Mouse (Mus musculus): ENCODE results near the gene Gcgr. TPM values are rescaled to one million over a fixed set of nuclear protein-coding genes. Genes with fewer than 3 reads are reported as not detected.

The Gcgr gene
- total and polyA plus RNA-seq, 3 experiments, result 0.68 to 2.1 (median 0.73) TPM

DNA sequence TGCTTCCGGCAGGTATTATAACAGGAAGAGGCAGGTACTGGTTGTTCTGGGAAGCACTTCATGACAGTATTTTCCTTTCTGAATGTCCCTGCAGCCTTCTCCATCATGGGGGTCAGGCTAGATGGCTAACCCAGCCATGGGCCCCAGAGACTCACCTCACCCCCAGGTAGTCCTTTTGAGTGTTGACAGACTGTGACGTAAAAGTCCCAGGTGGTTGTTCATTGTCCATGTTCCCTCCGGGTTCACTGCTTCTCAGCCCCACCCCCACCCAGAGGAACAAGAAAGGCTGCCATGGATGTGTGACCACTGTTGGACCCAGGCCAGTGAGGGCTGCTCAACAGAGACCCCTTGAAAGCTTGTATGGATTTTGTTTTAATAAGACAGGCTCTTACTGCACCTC is 37.1 kb upstream of the Gcgr start:
- H3K79me2 ChIP-seq (replicated peaks; ENCODE audit: control insufficient read depth, insufficient read depth, low read length), result no peaks in the 10 kb centered on the region
- no peaks in the 10 kb centered on the region for H3K36me3 ChIP-seq (ENCODE audit: control insufficient read depth, insufficient read depth, low read length)
- DNase-seq, result no peak
- H3K9ac ChIP-seq (ENCODE audit: low read depth, low read length), result no peak overlapping the region
- H3K27me3 ChIP-seq (ENCODE audit: control insufficient read depth, insufficient read depth, low read length), result no peaks in the 10 kb centered on the region
- H3K4me1 ChIP-seq (ENCODE audit: control insufficient read depth, insufficient read depth, low read length), result peaks cover 14% of the 10 kb centered on the region
- TF ChIP-seq POLR2A (IDR thresholded peaks at IDR 0.05; ENCODE audit: insufficient read depth, low read depth, low read length) (no peak), CTCF (IDR thresholded peaks at IDR 0.05) (no peak), EP300 (IDR thresholded peaks at IDR 0.05; ENCODE audit: insufficient read depth, low read depth, low read length) (no peak)
- intact Hi-C loops (cut with DNase I), result loop anchor here (5.0 kb wide), 1 partner anchor 284 kb away; no protein-coding TSS in a partner anchor
- no peak overlapping the region for H3K4me3 ChIP-seq
- no peak overlapping the region for H3K27ac ChIP-seq
- 68% methylated on average over 3 of the region's 3 CpGs for WGBS

DNA sequence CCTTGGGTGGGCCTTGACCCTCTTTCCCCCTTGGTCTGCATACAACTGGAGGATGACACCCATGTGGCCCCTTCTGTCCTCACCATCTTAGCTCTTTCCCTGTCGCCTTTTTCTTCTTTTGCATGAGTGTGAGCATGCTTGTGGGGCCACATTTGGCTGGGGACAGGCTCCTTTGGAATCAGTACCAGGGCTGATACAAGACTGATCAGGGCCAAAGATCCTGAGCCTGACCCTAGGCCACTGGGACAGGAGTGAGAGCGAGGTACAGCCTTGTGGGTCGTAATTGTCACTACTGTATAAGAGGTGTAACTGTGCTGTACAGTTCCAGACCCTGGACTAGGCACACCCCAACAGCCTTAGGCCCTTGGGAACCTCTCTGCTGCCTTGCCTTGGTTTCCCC is 36.6 kb upstream of the Gcgr start:
- 88% methylated on average over 3 of the region's 3 CpGs for WGBS
- intact Hi-C loops (cut with DNase I), result loop anchor here (5.0 kb wide), 1 partner anchor 283 kb away; no protein-coding TSS in a partner anchor
- no peaks in the 10 kb centered on the region for H3K36me3 ChIP-seq (ENCODE audit: control insufficient read depth, insufficient read depth, low read length)

GRCm38 (mm10) chr11:120497436-120497835 is 33.1 kb upstream of the Gcgr start:
- 96% methylated on average over 3 of the region's 3 CpGs for WGBS
- TF ChIP-seq EP300 (IDR thresholded peaks at IDR 0.05; ENCODE audit: insufficient read depth, low read depth, low read length), result no peak
- TF ChIP-seq CTCF (IDR thresholded peaks at IDR 0.05), result no peak
- no peak for TF ChIP-seq POLR2A (IDR thresholded peaks at IDR 0.05; ENCODE audit: insufficient read depth, low read depth, low read length)
- intact Hi-C loops (cut with DNase I), result no loop called here
- no peak overlapping the region for H3K9ac ChIP-seq (ENCODE audit: low read depth, low read length)
- DNase-seq, result no peak
- no peak overlapping the region for H3K4me3 ChIP-seq
- H3K27ac ChIP-seq, result no peak overlapping the region
- H3K36me3 ChIP-seq (ENCODE audit: control insufficient read depth, insufficient read depth, low read length), result no peaks in the 10 kb centered on the region
- H3K79me2 ChIP-seq (replicated peaks; ENCODE audit: control insufficient read depth, insufficient read depth, low read length), result no peaks in the 10 kb centered on the region
- no peaks in the 10 kb centered on the region for H3K27me3 ChIP-seq (ENCODE audit: control insufficient read depth, insufficient read depth, low read length)
- peaks cover 6% of the 10 kb centered on the region for H3K4me1 ChIP-seq (ENCODE audit: control insufficient read depth, insufficient read depth, low read length)

More for the DNA sequence above, 36.6 kb upstream of the Gcgr start:
- Histone ChIP-seq H3K4me3 (no peak overlapping the region), H3K9ac (ENCODE audit: low read depth, low read length) (no peak overlapping the region), H3K79me2 (replicated peaks; ENCODE audit: control insufficient read depth, insufficient read depth, low read length) (no peaks in the 10 kb centered on the region), H3K27me3 (ENCODE audit: control insufficient read depth, insufficient read depth, low read length) (no peaks in the 10 kb centered on the region), H3K4me1 (ENCODE audit: control insufficient read depth, insufficient read depth, low read length) (peaks cover 14% of the 10 kb centered on the region), H3K27ac (no peak overlapping the region)
- TF ChIP-seq POLR2A (IDR thresholded peaks at IDR 0.05; ENCODE audit: insufficient read depth, low read depth, low read length) (no peak), EP300 (IDR thresholded peaks at IDR 0.05; ENCODE audit: insufficient read depth, low read depth, low read length) (no peak), CTCF (IDR thresholded peaks at IDR 0.05) (no peak)
- DNase-seq, result no peak

- H3K36me3 ChIP-seq (ENCODE audit: control insufficient read depth, insufficient read depth, low read length), result no peaks in the 10 kb centered on the region
- DNase-seq, result no peak
- 91% methylated on average over 12 of the region's 12 CpGs for WGBS
- H3K4me3 ChIP-seq, result no peak overlapping the region
- intact Hi-C loops (cut with DNase I), result no loop called here
- no peak for TF ChIP-seq CTCF (IDR thresholded peaks at IDR 0.05)
- H3K27ac ChIP-seq, result no peak overlapping the region
- H3K79me2 ChIP-seq (replicated peaks; ENCODE audit: control insufficient read depth, insufficient read depth, low read length), result no peaks in the 10 kb centered on the region
- H3K4me1 ChIP-seq (ENCODE audit: control insufficient read depth, insufficient read depth, low read length), result peaks cover 4% of the 10 kb centered on the region
- no peak overlapping the region for H3K9ac ChIP-seq (ENCODE audit: low read depth, low read length)
- H3K27me3 ChIP-seq (ENCODE audit: control insufficient read depth, insufficient read depth, low read length), result no peaks in the 10 kb centered on the region
These were observed 32.3 kb upstream of the Gcgr start for GRCm38 (mm10) chr11:120498226-120498625.

GRCm38 (mm10) chr11:120498891-120499290 is 31.6 kb upstream of the Gcgr start:
- Histone ChIP-seq H3K4me3 (no peak overlapping the region), H3K36me3 (ENCODE audit: control insufficient read depth, insufficient read depth, low read length) (no peaks in the 10 kb centered on the region), H3K4me1 (ENCODE audit: control insufficient read depth, insufficient read depth, low read length) (peaks cover 4% of the 10 kb centered on the region), H3K9ac (ENCODE audit: low read depth, low read length) (no peak overlapping the region), H3K27me3 (ENCODE audit: control insufficient read depth, insufficient read depth, low read length) (no peaks in the 10 kb centered on the region), H3K79me2 (replicated peaks; ENCODE audit: control insufficient read depth, insufficient read depth, low read length) (no peaks in the 10 kb centered on the region), H3K27ac (no peak overlapping the region)
- DNase-seq, result no peak
- 75% methylated on average over 5 of the region's 5 CpGs for WGBS
- intact Hi-C loops (cut with DNase I), result no loop called here
- TF ChIP-seq EP300 (IDR thresholded peaks at IDR 0.05; ENCODE audit: insufficient read depth, low read depth, low read length), result no peak
- TF ChIP-seq CTCF (IDR thresholded peaks at IDR 0.05), result no peak
- TF ChIP-seq POLR2A (IDR thresholded peaks at IDR 0.05; ENCODE audit: insufficient read depth, low read depth, low read length), result no peak

DNA sequence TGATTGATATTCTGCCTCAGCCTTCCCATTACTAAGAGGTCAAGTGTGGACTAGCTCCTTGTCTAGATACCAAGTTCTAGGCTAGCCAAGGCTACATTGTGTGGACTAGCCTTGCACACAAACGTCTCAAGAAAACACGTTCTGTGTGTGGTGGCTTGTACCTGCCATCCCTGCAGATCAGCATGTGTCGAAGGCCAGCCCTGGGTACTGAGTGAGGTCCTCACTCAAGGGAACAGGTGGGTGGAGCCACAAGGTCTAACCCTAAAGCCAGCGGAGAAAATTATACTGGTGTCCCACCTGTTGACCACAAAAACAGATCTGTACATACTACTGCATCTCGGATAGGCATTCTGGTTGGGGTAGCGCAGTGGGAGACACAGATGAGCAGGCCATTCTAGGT is 30.6 kb upstream of the Gcgr start:
- DNase-seq, result no peak
- peaks cover 4% of the 10 kb centered on the region for H3K4me1 ChIP-seq (ENCODE audit: control insufficient read depth, insufficient read depth, low read length)
- TF ChIP-seq CTCF (IDR thresholded peaks at IDR 0.05), result no peak
- TF ChIP-seq EP300 (IDR thresholded peaks at IDR 0.05; ENCODE audit: insufficient read depth, low read depth, low read length), result no peak
- no peak for TF ChIP-seq POLR2A (IDR thresholded peaks at IDR 0.05; ENCODE audit: insufficient read depth, low read depth, low read length)
- H3K27ac ChIP-seq, result no peak overlapping the region
- intact Hi-C loops (cut with DNase I), result no loop called here
- H3K9ac ChIP-seq (ENCODE audit: low read depth, low read length), result no peak overlapping the region
- H3K36me3 ChIP-seq (ENCODE audit: control insufficient read depth, insufficient read depth, low read length), result no peaks in the 10 kb centered on the region
- H3K27me3 ChIP-seq (ENCODE audit: control insufficient read depth, insufficient read depth, low read length), result no peaks in the 10 kb centered on the region
- H3K4me3 ChIP-seq, result no peak overlapping the region
- no peaks in the 10 kb centered on the region for H3K79me2 ChIP-seq (replicated peaks; ENCODE audit: control insufficient read depth, insufficient read depth, low read length)
- WGBS, result 74% methylated on average over 6 of the region's 6 CpGs

Data from heart, adult 2 months (tissue).